Mouse (Mus musculus): ENCODE results near the gene Pou2f1.

Gene Pou2f1

GRCm38 (mm10) chr1:165961676-165962364 is 40.7 kb downstream of the Pou2f1 start:
- DNase-seq (ENCODE audit: low spot score in 2 of 2) = no peak

GRCm38 (mm10) chr1:165958159-165958558 is 44.3 kb downstream of the Pou2f1 start:
- DNase-seq (ENCODE audit: low spot score in 2 of 2) = no peak

- DNase-seq (ENCODE audit: low spot score in 2 of 2) = no peak
Measured at GRCm38 (mm10) chr1:165948214-165948813, 54.2 kb downstream of the Pou2f1 start.

DNA sequence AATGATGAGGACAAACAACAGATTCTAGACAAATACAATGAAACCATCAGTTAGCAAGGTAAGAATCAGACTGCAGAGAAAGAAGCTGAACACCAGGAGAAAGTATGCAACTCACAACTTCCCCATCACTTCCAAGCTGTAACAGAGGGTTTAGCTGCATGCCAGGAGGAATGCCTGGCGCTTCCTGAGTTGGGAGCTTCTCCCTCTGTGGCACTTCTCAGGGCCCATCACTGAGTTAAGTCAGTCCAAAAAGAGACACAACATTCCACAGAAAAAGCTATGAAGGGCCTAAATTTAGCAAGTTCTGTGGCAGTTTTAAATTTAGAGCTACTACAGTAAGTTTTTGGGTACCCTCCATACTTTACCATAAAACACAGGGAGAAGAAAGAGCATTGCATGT is 59.2 kb downstream of the Pou2f1 start:
- DNase-seq (ENCODE audit: low spot score in 2 of 2) = no peak

DNA sequence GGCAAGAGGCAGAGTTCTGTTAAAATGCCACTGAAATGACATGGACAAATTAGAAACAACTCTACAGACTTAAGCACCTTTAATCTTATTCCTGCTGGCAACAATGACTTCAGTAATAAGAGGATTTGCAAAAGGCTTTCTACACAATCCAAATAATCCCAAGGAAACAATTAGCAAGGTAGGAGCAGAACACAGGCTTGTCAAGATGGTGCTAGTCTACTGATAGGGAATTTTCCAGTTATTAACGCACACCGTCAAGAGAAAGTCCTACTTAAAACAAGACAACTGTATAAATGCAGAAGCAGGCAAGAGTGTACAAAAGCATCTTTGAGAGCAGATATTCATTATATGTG is 67.0 kb downstream of the Pou2f1 start:
- no peak for DNase-seq (ENCODE audit: low spot score in 2 of 2)

- peak; percentile 45 to 69 for DNase-seq (ENCODE audit: low spot score in 2 of 2)
Measured at GRCm38 (mm10) chr1:165934648-165935465, 67.6 kb downstream of the Pou2f1 start.

GRCm38 (mm10) chr1:165933915-165934647 is 68.4 kb downstream of the Pou2f1 start:
- no peak for DNase-seq (ENCODE audit: low spot score in 2 of 2)

- DNase-seq (ENCODE audit: low spot score in 2 of 2) = no peak
Measured at GRCm38 (mm10) chr1:165932842-165933241, 69.6 kb downstream of the Pou2f1 start.

DNA sequence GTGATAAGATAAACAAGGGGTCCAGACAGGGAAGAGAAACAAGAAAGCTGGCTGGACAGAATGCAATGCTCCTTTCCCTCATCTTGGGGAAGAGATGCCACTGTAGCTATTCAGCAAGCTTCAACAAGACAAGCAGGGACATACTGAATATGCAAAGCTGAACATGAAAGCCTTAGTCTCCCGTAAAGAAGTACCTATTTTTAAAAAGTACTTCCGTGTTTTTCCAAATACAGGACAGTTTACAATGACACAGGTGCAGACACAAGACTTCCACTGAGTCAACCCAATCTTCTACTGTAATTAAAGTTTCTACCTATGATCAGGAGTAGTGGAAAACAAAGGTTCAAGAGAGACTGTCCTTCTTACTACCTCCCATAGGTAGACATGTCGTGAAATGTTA is 72.0 kb downstream of the Pou2f1 start:
- no peak for DNase-seq (ENCODE audit: low spot score in 2 of 2)

DNA sequence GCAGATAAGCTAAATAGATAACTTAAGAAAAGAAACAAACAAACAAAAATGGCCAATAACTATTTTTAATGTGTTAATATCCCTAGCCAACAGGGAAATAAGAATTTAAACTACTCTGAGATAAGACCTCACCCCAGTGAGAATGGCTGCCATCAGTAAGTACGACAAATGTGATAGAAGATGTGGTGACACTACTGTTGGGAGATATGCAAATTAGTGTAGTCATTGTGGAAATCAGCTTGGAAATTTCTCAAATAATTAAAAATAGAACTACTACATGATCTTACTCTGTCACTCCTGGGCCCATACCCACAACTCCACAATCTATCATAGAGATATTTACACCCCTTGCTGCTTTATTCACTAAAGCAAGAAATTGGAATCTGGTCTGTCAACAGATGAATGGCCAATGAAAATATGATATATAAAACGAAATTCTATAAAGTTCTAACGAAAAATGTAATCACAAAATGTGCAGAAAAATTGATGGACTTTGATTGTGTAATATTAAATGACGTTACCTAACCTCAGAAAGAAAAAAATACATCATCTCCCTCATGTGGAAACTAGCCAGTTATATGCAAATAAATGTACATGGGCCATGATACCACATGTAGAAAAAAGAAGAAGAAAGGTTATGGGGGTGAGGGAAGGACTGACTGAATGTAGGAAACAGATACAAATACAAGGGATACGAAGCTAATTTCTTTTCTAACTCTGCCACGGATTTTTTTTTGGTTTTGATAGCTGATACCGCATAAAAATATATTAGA is 74.8 kb downstream of the Pou2f1 start:
- no peak for DNase-seq (ENCODE audit: low spot score in 2 of 2)

GRCm38 (mm10) chr1:165925207-165925606 is 77.3 kb downstream of the Pou2f1 start:
- no peak for DNase-seq (ENCODE audit: low spot score in 2 of 2)

DNA sequence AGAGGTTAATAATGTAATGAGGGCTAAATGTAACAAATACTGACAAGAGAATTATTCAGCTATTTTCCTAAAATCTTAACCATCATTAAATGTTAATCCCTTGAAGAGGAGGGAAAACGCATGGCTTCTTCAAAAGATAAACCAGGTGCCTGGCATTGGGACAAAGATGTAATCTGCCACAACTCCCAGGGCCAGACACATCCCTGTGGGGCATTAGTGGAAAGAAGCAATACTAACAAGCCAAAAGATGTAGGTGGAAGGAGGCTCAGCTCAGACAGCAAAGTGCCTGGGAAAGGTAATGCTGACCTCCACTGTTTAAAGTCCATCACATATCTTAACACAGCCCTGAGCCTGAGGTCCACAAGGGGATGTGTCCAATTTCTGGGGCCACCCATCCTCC is 80.0 kb downstream of the Pou2f1 start:
- no peak for DNase-seq (ENCODE audit: low spot score in 2 of 2)

DNA sequence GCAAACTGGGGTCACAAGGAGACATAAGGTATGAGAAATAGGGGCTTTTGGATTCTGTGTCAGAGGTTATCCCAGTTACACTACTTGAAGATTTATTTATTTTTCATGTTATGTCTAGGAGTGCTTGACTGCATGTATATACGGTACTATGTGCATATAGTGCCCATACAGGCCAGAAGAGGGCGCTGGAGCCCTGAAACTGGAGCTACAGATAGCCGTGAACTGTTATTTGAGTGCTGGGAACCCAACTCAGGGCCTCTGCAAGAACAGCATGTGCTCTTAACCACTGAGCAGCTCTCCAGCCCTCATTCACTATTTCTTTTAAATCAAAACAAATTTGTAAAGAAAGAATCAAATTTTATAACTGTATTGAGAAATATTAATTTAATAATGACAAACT is 81.5 kb downstream of the Pou2f1 start:
- no peak for DNase-seq (ENCODE audit: low spot score in 2 of 2)

DNA sequence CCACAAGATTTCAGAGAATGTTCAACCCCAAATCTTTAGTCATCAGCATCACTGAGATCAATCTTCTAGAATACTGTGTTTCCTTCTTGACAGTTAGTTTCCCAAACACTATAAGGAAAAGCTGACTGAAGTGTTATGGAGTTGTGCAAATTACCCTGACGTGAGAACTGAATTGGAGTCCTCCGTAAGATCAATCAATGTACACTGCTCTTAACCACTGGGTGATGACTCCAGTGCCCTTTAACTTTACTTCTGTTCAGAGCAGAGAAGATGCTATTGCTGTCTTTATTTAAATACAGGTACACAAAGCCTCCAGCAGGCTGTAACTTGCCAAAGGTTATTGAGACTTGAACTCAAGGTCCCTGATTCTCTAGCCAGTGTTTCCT is 88.1 kb downstream of the Pou2f1 start:
- DNase-seq (ENCODE audit: low spot score in 2 of 2) = no peak

- no peak for DNase-seq (ENCODE audit: low spot score in 2 of 2)
Measured at GRCm38 (mm10) chr1:165913720-165914415, 88.6 kb downstream of the Pou2f1 start.

GRCm38 (mm10) chr1:165909471-165909870 is 93.0 kb downstream of the Pou2f1 start:
- DNase-seq (ENCODE audit: low spot score in 2 of 2) = no peak

- no peak for DNase-seq (ENCODE audit: low spot score in 2 of 2)
Measured at GRCm38 (mm10) chr1:165908806-165909205, 93.7 kb downstream of the Pou2f1 start.

DNA sequence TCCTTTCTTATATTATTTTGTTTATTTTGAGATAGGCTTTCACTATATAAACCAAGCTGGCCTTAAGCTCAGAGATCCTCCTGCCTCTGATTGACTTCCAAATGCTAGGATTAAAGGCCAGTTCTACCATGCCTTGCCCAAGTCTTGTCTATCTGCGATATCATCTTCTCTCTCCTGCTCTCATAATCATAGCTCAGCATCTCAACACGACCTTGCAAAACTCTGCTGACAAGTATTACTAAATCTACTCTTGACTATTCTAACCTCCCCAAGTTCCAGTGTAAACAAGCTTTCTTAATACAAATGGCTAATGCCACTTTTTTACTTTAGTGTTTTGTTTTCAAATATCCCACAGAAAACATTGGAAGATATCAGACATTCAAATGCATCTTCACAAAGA is 94.3 kb downstream of the Pou2f1 start:
- no peak for DNase-seq (ENCODE audit: low spot score in 2 of 2)

DNA sequence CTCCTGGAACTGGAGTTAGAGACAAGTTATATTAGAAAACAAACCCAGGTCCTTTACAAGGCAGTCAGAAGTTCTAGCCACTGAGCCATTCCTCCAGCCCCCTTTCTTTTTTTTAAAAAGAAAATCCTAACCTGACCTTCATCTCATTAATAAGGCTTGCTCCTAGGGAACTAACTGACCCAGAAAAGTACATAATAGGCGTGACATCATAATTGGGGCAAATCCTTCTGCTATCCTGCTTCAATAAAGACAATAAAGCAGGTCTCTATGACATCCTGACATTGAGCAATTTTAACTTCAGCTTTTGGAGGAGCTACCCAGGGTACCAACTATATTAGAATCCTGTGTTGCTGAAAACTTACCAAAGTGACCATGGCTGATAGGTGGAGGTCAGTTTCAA is 98.9 kb downstream of the Pou2f1 start:
- DNase-seq (ENCODE audit: low spot score in 2 of 2) = no peak

- no peak for DNase-seq (ENCODE audit: low spot score in 2 of 2)
Measured at GRCm38 (mm10) chr1:165891686-165892085, 110.8 kb downstream of the Pou2f1 start.

All from spleen, postnatal 4 days (tissue).